Mouse (Mus musculus) liver, adult 2 months (tissue): Measurements from ENCODE around the gene Ppp6r2.

Source experiments
- CTCF ChIP-seq: fragments of 200-500 bp; IDR thresholded peaks from 2 replicates; pipeline ENCODE4 v1.5.1; 2011; ENCODE audit warnings: low read depth, low read length, control low read depth
- POLR2A ChIP-seq: fragments of 200-500 bp; IDR thresholded peaks from 2 replicates; pipeline ENCODE4 v1.6.1; 2011; ENCODE audit warnings: low read length, control low read depth; ENCODE audit not compliant: insufficient read depth; ENCODE audit errors: extremely low read depth

DNA sequence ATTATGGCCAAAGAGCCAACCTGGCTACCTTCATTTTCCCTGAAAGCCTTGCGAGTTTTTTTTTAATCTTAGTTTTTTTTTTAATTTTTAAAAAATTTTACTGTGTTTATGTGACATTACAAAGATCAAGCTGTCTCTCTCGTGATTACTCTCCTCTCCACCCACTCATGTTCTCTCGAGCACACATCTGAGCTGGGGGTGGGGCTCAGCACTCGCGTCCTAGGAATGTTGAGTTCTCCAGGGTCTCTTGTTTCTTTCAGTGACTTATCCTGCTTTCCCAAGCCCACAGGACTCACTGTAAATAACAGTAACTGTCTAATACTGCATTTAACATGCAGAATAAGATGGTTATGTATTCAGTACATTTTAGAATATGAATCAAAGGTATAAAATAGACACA lies 53.1 kb downstream of the Ppp6r2 start:
- TF ChIP-seq POLR2A = no peak
- no peak for TF ChIP-seq CTCF
